Mouse (Mus musculus): ENCODE measurements at regions not wholly inside any gene's neighbourhood (a gene's known extent, or its start where the extent isn't known, plus 50 kb on each side); places are given as distances from the start of the nearest gene placed in this dataset.
A peak's percentile ranks its signal among the peaks of the same experiment; 100 is the strongest.

- Histone ChIP-seq H3K4me1 (replicated peaks; ENCODE audit: insufficient read depth, low read length) (no peaks in the 10 kb centered on the region), H3K27me3 (ENCODE audit: insufficient read depth, low read length) (no peaks in the 10 kb centered on the region), H3K9ac (ENCODE audit: low read depth, low read length) (no peak overlapping the region), H3K36me3 (ENCODE audit: insufficient read depth, low read length) (no peaks in the 10 kb centered on the region), H3K4me2 (ENCODE audit: low read length) (no peak overlapping the region), H3K9me3 (replicated peaks; ENCODE audit: low read length) (no peaks in the 10 kb centered on the region), H3K27ac (no peak overlapping the region), H3K4me3 (replicated peaks; ENCODE audit: low read depth, low read length) (no peak overlapping the region)
- no peak for TF ChIP-seq CTCF (IDR thresholded peaks at IDR 0.05; ENCODE audit: low read depth)
- no peak for DNase-seq (ENCODE audit: low spot score)
- ATAC-seq (replicated peaks; ENCODE audit: low FRiP score, low read depth), result no peak
- 77% methylated on average over 27 of the region's 27 CpGs for WGBS
These were observed 327.9 kb downstream of the Adamts20 start for GRCm38 (mm10) chr15:94137159-94137952.

DNA sequence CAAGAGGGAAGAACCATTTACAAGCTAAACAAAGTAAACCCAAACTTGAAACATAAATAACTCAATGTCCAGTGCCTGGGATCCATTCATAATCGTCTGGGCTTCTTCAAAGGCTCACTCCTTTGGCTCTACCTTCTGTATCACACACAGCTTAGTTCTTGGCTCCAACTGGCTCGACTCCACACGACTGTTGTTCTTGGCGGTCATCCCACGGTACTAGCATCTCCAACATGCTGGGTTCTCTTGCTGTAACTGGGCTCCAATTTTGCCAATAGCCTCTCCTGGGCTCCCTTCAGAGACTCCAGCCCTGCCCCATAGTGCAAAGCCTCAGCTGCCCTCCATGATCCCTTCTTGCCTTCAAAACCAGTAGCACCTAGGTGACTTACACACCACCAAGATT is 352.4 kb downstream of the Adamts20 start:
- H3K4me1 ChIP-seq (replicated peaks; ENCODE audit: insufficient read depth, low read length), result no peaks in the 10 kb centered on the region
- ATAC-seq (replicated peaks; ENCODE audit: low FRiP score, low read depth), result no peak
- no peak for TF ChIP-seq CTCF (IDR thresholded peaks at IDR 0.05; ENCODE audit: low read depth)
- H3K9me3 ChIP-seq (replicated peaks; ENCODE audit: low read length), result no peaks in the 10 kb centered on the region
- WGBS, result 70% methylated on average over 5 of the region's 5 CpGs
- no peaks in the 10 kb centered on the region for H3K36me3 ChIP-seq (ENCODE audit: insufficient read depth, low read length)
- no peak overlapping the region for H3K4me2 ChIP-seq (ENCODE audit: low read length)
- H3K27ac ChIP-seq, result no peak overlapping the region
- no peak overlapping the region for H3K9ac ChIP-seq (ENCODE audit: low read depth, low read length)
- DNase-seq (ENCODE audit: low spot score), result no peak
- no peaks in the 10 kb centered on the region for H3K27me3 ChIP-seq (ENCODE audit: insufficient read depth, low read length)
- H3K4me3 ChIP-seq (replicated peaks; ENCODE audit: low read depth, low read length), result no peak overlapping the region

DNA sequence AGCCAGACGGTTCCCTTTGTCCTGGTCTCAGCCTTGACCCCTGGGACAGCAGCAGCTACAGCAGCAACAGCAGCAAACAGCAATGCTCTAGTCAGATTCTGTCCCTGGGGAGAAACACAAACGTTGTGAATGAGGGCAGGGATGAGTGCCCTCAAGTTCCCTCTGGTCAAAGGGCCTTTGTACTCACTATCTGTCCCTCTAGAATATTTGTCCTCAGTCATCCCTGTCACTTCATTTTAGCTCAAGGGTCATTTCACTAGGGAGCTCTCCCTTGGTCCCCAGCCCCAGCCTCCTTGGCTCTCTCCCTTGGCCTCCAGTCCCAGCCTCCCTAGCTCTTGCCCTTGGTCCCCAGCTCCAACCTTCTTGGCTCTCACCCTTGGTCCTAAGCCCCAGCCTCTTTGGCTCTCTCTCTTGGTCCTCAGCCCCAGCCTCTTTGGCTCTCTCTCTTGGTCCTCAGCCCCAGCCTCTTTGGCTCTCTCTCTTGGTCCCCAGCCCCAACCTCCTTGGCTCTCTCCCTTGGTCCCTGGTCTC is 358.0 kb downstream of the Adamts20 start:
- Histone ChIP-seq H3K9ac (ENCODE audit: low read depth, low read length) (no peak overlapping the region), H3K36me3 (ENCODE audit: insufficient read depth, low read length) (no peaks in the 10 kb centered on the region), H3K9me3 (replicated peaks; ENCODE audit: low read length) (no peaks in the 10 kb centered on the region), H3K4me2 (ENCODE audit: low read length) (no peak overlapping the region), H3K4me1 (replicated peaks; ENCODE audit: insufficient read depth, low read length) (no peaks in the 10 kb centered on the region), H3K27me3 (ENCODE audit: insufficient read depth, low read length) (no peaks in the 10 kb centered on the region), H3K27ac (no peak overlapping the region), H3K4me3 (replicated peaks; ENCODE audit: low read depth, low read length) (no peak overlapping the region)
- ATAC-seq (replicated peaks; ENCODE audit: low FRiP score, low read depth), result no peak
- DNase-seq (ENCODE audit: low spot score), result no peak
- WGBS, result 29% methylated on average over 2 of the region's 2 CpGs
- TF ChIP-seq CTCF (IDR thresholded peaks at IDR 0.05; ENCODE audit: low read depth), result no peak

DNA sequence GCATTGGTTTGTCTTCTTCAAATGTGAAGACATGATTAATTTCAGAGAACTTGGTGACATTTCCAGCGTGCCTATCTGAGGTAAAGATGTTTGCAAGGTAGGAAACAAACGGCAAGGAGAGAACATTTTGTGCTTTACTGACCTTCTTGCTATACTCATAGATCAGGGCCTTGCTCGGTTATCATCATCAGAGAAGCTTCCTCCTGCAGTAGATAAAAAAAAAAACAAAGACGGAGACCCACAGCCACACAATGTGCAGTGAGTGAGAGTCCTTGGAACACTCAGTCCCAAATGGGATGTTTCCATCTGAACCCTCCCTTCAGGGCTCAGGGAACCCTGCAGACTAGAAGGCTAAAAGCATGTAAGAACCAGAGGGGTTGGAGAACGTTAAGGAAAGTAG is 374.6 kb downstream of the Adamts20 start:
- no peak overlapping the region for H3K4me3 ChIP-seq (replicated peaks; ENCODE audit: low read depth, low read length)
- H3K9me3 ChIP-seq (replicated peaks; ENCODE audit: low read length), result no peaks in the 10 kb centered on the region
- H3K27me3 ChIP-seq (ENCODE audit: insufficient read depth, low read length), result no peaks in the 10 kb centered on the region
- H3K27ac ChIP-seq, result no peak overlapping the region
- H3K4me2 ChIP-seq (ENCODE audit: low read length), result no peak overlapping the region
- H3K4me1 ChIP-seq (replicated peaks; ENCODE audit: insufficient read depth, low read length), result no peaks in the 10 kb centered on the region
- no peaks in the 10 kb centered on the region for H3K36me3 ChIP-seq (ENCODE audit: insufficient read depth, low read length)
- ATAC-seq (replicated peaks; ENCODE audit: low FRiP score, low read depth) (no peak), DNase-seq (ENCODE audit: low spot score) (no peak)
- no peak overlapping the region for H3K9ac ChIP-seq (ENCODE audit: low read depth, low read length)
- WGBS, result 82% methylated on average over 5 of the region's 5 CpGs
- TF ChIP-seq CTCF (IDR thresholded peaks at IDR 0.05; ENCODE audit: low read depth), result no peak

DNA sequence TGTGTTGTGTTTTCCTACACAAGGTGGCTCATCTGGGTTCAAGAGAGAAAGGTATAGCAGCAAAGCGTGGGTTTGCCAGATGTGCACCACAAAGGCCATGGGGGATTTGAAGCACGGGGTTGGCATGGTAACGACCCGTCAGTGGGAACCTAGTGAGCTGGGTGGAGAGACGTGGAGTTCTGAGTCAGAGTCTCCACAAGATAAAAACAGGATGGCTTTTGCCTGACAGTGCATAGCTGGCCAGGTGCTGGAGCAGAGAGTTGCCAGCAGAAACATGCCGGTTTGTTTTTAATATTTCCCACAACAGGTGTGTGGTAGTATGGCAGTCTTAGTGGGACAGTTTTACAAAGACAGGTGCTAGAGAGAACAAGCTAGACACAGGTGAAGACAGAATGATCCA is 375.4 kb downstream of the Adamts20 start:
- Histone ChIP-seq H3K36me3 (ENCODE audit: insufficient read depth, low read length) (no peaks in the 10 kb centered on the region), H3K4me1 (replicated peaks; ENCODE audit: insufficient read depth, low read length) (no peaks in the 10 kb centered on the region), H3K27ac (no peak overlapping the region), H3K27me3 (ENCODE audit: insufficient read depth, low read length) (no peaks in the 10 kb centered on the region), H3K4me2 (ENCODE audit: low read length) (no peak overlapping the region), H3K4me3 (replicated peaks; ENCODE audit: low read depth, low read length) (no peak overlapping the region), H3K9ac (ENCODE audit: low read depth, low read length) (no peak overlapping the region), H3K9me3 (replicated peaks; ENCODE audit: low read length) (no peaks in the 10 kb centered on the region)
- TF ChIP-seq CTCF (IDR thresholded peaks at IDR 0.05; ENCODE audit: low read depth), result no peak
- no peak for DNase-seq (ENCODE audit: low spot score)
- no peak for ATAC-seq (replicated peaks; ENCODE audit: low FRiP score, low read depth)
- 69% methylated on average over 6 of the region's 6 CpGs for WGBS

DNA sequence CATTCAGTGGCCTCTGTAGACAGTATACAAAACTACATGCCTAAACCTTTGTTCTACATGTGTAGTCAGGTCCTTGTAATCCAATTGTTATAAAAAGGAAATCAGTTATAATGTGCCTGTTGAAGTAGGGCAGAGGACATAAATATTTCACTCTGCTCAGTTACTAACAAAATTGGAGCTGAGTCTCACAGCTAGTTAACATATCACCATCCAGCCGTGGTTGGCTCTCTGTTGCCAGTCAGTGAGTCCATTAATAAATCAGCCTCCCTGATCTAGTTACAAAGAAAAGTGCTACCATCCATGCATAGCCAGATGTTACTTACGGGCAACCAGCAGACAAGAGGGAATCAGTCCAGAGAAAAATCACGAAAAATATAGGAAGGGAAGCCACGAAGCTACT is 382.8 kb downstream of the Adamts20 start:
- Histone ChIP-seq H3K27me3 (ENCODE audit: insufficient read depth, low read length) (no peaks in the 10 kb centered on the region), H3K9me3 (replicated peaks; ENCODE audit: low read length) (no peaks in the 10 kb centered on the region), H3K36me3 (ENCODE audit: insufficient read depth, low read length) (no peaks in the 10 kb centered on the region), H3K4me1 (replicated peaks; ENCODE audit: insufficient read depth, low read length) (no peaks in the 10 kb centered on the region), H3K4me3 (replicated peaks; ENCODE audit: low read depth, low read length) (no peak overlapping the region), H3K9ac (ENCODE audit: low read depth, low read length) (no peak overlapping the region), H3K27ac (no peak overlapping the region), H3K4me2 (ENCODE audit: low read length) (no peak overlapping the region)
- ATAC-seq (replicated peaks; ENCODE audit: low FRiP score, low read depth) (no peak), DNase-seq (ENCODE audit: low spot score) (peak; percentile 38)
- TF ChIP-seq CTCF (IDR thresholded peaks at IDR 0.05; ENCODE audit: low read depth), result no peak
- 43% methylated on average over 4 of the region's 4 CpGs for WGBS

All from kidney, postnatal 0 days (tissue).